Mouse (Mus musculus): Measurements from ENCODE around the gene Ror1. TPM values are rescaled to one million over a fixed set of nuclear protein-coding genes. Genes with fewer than 3 reads are reported as not detected.

The Ror1 gene
- polyA plus RNA-seq, 1 experiment from 2014 or later = 6.4 TPM

- no peak for ATAC-seq (ENCODE audit: insufficient read depth, low FRiP score)
- Histone ChIP-seq H3K27me3 (ENCODE audit: control insufficient read depth, insufficient read depth, low read length) (no peaks in the 10 kb centered on the region), H3K9ac (ENCODE audit: low read length) (no peak overlapping the region), H3K27ac (ENCODE audit: low read length) (no peak overlapping the region), H3K4me1 (ENCODE audit: control insufficient read depth, insufficient read depth, low read length) (peaks cover 3% of the 10 kb centered on the region; the same call in 1 of the 2 replicates), H3K4me2 (ENCODE audit: low read depth, low read length) (no peak overlapping the region), H3K36me3 (ENCODE audit: control insufficient read depth, insufficient read depth, low read length) (no peaks in the 10 kb centered on the region), H3K9me3 (replicated peaks; ENCODE audit: control insufficient read depth, low read length) (no peaks in the 10 kb centered on the region), H3K4me3 (replicated peaks; ENCODE audit: low read length) (no peak overlapping the region)
- WGBS = 79% methylated on average over 7 of the region's 7 CpGs
Observed at GRCm38 (mm10) chr4:100253831-100254230, 158.2 kb downstream of the Ror1 start.

GRCm38 (mm10) chr4:100258462-100258861 lies 162.9 kb downstream of the Ror1 start:
- no peak overlapping the region for H3K9ac ChIP-seq (ENCODE audit: low read length)
- H3K9me3 ChIP-seq (replicated peaks; ENCODE audit: control insufficient read depth, low read length) = no peaks in the 10 kb centered on the region
- H3K27ac ChIP-seq (ENCODE audit: low read length) = no peak overlapping the region
- no peaks in the 10 kb centered on the region for H3K4me1 ChIP-seq (ENCODE audit: control insufficient read depth, insufficient read depth, low read length)
- no peak overlapping the region for H3K4me3 ChIP-seq (replicated peaks; ENCODE audit: low read length)
- H3K27me3 ChIP-seq (ENCODE audit: control insufficient read depth, insufficient read depth, low read length) = no peaks in the 10 kb centered on the region
- H3K4me2 ChIP-seq (ENCODE audit: low read depth, low read length) = no peak overlapping the region
- 77% methylated on average over 5 of the region's 5 CpGs for WGBS
- H3K36me3 ChIP-seq (ENCODE audit: control insufficient read depth, insufficient read depth, low read length) = no peaks in the 10 kb centered on the region
- ATAC-seq (ENCODE audit: insufficient read depth, low FRiP score) = no peak

- WGBS = 91% methylated on average over 1 of the region's 1 CpGs
Observed at GRCm38 (mm10) chr4:100263917-100264316, 168.3 kb downstream of the Ror1 start.

GRCm38 (mm10) chr4:100271059-100271735 lies 175.6 kb downstream of the Ror1 start:
- H3K9ac ChIP-seq (ENCODE audit: low read length) = no peak overlapping the region

More at GRCm38 (mm10) chr4:100263917-100264316, 168.3 kb downstream of the Ror1 start:
- no peak for ATAC-seq (ENCODE audit: insufficient read depth, low FRiP score)
- H3K36me3 ChIP-seq (ENCODE audit: control insufficient read depth, insufficient read depth, low read length) = no peaks in the 10 kb centered on the region
- no peak overlapping the region for H3K4me3 ChIP-seq (replicated peaks; ENCODE audit: low read length)
- no peak overlapping the region for H3K27ac ChIP-seq (ENCODE audit: low read length)
- H3K9ac ChIP-seq (ENCODE audit: low read length) = no peak overlapping the region
- no peaks in the 10 kb centered on the region for H3K4me1 ChIP-seq (ENCODE audit: control insufficient read depth, insufficient read depth, low read length)
- no peak overlapping the region for H3K4me2 ChIP-seq (ENCODE audit: low read depth, low read length)
- no peaks in the 10 kb centered on the region for H3K9me3 ChIP-seq (replicated peaks; ENCODE audit: control insufficient read depth, low read length)
- H3K27me3 ChIP-seq (ENCODE audit: control insufficient read depth, insufficient read depth, low read length) = no peaks in the 10 kb centered on the region

GRCm38 (mm10) chr4:100271736-100272127 lies 176.1 kb downstream of the Ror1 start:
- no peak overlapping the region for H3K27ac ChIP-seq (ENCODE audit: low read length)
- H3K4me3 ChIP-seq (replicated peaks; ENCODE audit: low read length) = no peak overlapping the region
- H3K9ac ChIP-seq (ENCODE audit: low read length) = no peak overlapping the region
- H3K27me3 ChIP-seq (ENCODE audit: control insufficient read depth, insufficient read depth, low read length) = no peaks in the 10 kb centered on the region
- H3K4me1 ChIP-seq (ENCODE audit: control insufficient read depth, insufficient read depth, low read length) = peaks cover 7% of the 10 kb centered on the region; the same call in 1 of the 2 replicates
- no peaks in the 10 kb centered on the region for H3K9me3 ChIP-seq (replicated peaks; ENCODE audit: control insufficient read depth, low read length)
- no peak for ATAC-seq (ENCODE audit: insufficient read depth, low FRiP score)
- no peak overlapping the region for H3K4me2 ChIP-seq (ENCODE audit: low read depth, low read length)
- no peaks in the 10 kb centered on the region for H3K36me3 ChIP-seq (ENCODE audit: control insufficient read depth, insufficient read depth, low read length)
- 31% methylated on average over 6 of the region's 6 CpGs for WGBS

More at GRCm38 (mm10) chr4:100271059-100271735, 175.6 kb downstream of the Ror1 start:
- H3K4me2 ChIP-seq (ENCODE audit: low read depth, low read length) = no peak overlapping the region
- H3K4me3 ChIP-seq (replicated peaks; ENCODE audit: low read length) = no peak overlapping the region
- H3K4me1 ChIP-seq (ENCODE audit: control insufficient read depth, insufficient read depth, low read length) = peaks cover 7% of the 10 kb centered on the region; the same call in 1 of the 2 replicates
- no peaks in the 10 kb centered on the region for H3K27me3 ChIP-seq (ENCODE audit: control insufficient read depth, insufficient read depth, low read length)
- no peak for ATAC-seq (ENCODE audit: insufficient read depth, low FRiP score)
- no peak overlapping the region for H3K27ac ChIP-seq (ENCODE audit: low read length)
- WGBS = 48% methylated on average over 10 of the region's 10 CpGs
- H3K9me3 ChIP-seq (replicated peaks; ENCODE audit: control insufficient read depth, low read length) = no peaks in the 10 kb centered on the region
- no peaks in the 10 kb centered on the region for H3K36me3 ChIP-seq (ENCODE audit: control insufficient read depth, insufficient read depth, low read length)

- H3K4me2 ChIP-seq (ENCODE audit: low read depth, low read length) = no peak overlapping the region
- 92% methylated on average over 3 of the region's 3 CpGs for WGBS
- H3K27ac ChIP-seq (ENCODE audit: low read length) = no peak overlapping the region
- H3K9ac ChIP-seq (ENCODE audit: low read length) = no peak overlapping the region
- H3K4me3 ChIP-seq (replicated peaks; ENCODE audit: low read length) = no peak overlapping the region
- ATAC-seq (ENCODE audit: insufficient read depth, low FRiP score) = no peak
- peaks cover 7% of the 10 kb centered on the region; the same call in 1 of the 2 replicates for H3K4me1 ChIP-seq (ENCODE audit: control insufficient read depth, insufficient read depth, low read length)
- H3K9me3 ChIP-seq (replicated peaks; ENCODE audit: control insufficient read depth, low read length) = no peaks in the 10 kb centered on the region
- no peaks in the 10 kb centered on the region for H3K27me3 ChIP-seq (ENCODE audit: control insufficient read depth, insufficient read depth, low read length)
- H3K36me3 ChIP-seq (ENCODE audit: control insufficient read depth, insufficient read depth, low read length) = no peaks in the 10 kb centered on the region
Observed at GRCm38 (mm10) chr4:100273356-100273755, 177.8 kb downstream of the Ror1 start.

- no peaks in the 10 kb centered on the region for H3K9me3 ChIP-seq (replicated peaks; ENCODE audit: control insufficient read depth, low read length)
- H3K9ac ChIP-seq (ENCODE audit: low read length) = no peak overlapping the region
- no peak overlapping the region for H3K4me2 ChIP-seq (ENCODE audit: low read depth, low read length)
- no peak overlapping the region for H3K4me3 ChIP-seq (replicated peaks; ENCODE audit: low read length)
- 89% methylated on average over 4 of the region's 4 CpGs for WGBS
- ATAC-seq (ENCODE audit: insufficient read depth, low FRiP score) = no peak
- no peaks in the 10 kb centered on the region for H3K27me3 ChIP-seq (ENCODE audit: control insufficient read depth, insufficient read depth, low read length)
- H3K4me1 ChIP-seq (ENCODE audit: control insufficient read depth, insufficient read depth, low read length) = peaks cover 7% of the 10 kb centered on the region; the same call in 1 of the 2 replicates
- H3K36me3 ChIP-seq (ENCODE audit: control insufficient read depth, insufficient read depth, low read length) = no peaks in the 10 kb centered on the region
- no peak overlapping the region for H3K27ac ChIP-seq (ENCODE audit: low read length)
Observed at GRCm38 (mm10) chr4:100273807-100274480, 178.4 kb downstream of the Ror1 start.

GRCm38 (mm10) chr4:100276482-100276881 lies 180.9 kb downstream of the Ror1 start:
- H3K36me3 ChIP-seq (ENCODE audit: control insufficient read depth, insufficient read depth, low read length) = no peaks in the 10 kb centered on the region
- no peak overlapping the region for H3K9ac ChIP-seq (ENCODE audit: low read length)
- 62% methylated on average over 7 of the region's 7 CpGs for WGBS
- no peak overlapping the region for H3K27ac ChIP-seq (ENCODE audit: low read length)
- ATAC-seq (ENCODE audit: insufficient read depth, low FRiP score) = no peak
- H3K4me2 ChIP-seq (ENCODE audit: low read depth, low read length) = no peak overlapping the region
- H3K4me1 ChIP-seq (ENCODE audit: control insufficient read depth, insufficient read depth, low read length) = peaks cover 3% of the 10 kb centered on the region; the same call in 1 of the 2 replicates
- H3K4me3 ChIP-seq (replicated peaks; ENCODE audit: low read length) = no peak overlapping the region
- H3K27me3 ChIP-seq (ENCODE audit: control insufficient read depth, insufficient read depth, low read length) = no peaks in the 10 kb centered on the region
- H3K9me3 ChIP-seq (replicated peaks; ENCODE audit: control insufficient read depth, low read length) = no peaks in the 10 kb centered on the region

- WGBS = 84% methylated on average over 1 of the region's 1 CpGs
- Histone ChIP-seq H3K9ac (ENCODE audit: low read length) (no peak overlapping the region), H3K9me3 (replicated peaks; ENCODE audit: control insufficient read depth, low read length) (no peaks in the 10 kb centered on the region), H3K4me3 (replicated peaks; ENCODE audit: low read length) (no peak overlapping the region), H3K4me2 (ENCODE audit: low read depth, low read length) (no peak overlapping the region), H3K27ac (ENCODE audit: low read length) (no peak overlapping the region), H3K27me3 (ENCODE audit: control insufficient read depth, insufficient read depth, low read length) (no peaks in the 10 kb centered on the region), H3K36me3 (ENCODE audit: control insufficient read depth, insufficient read depth, low read length) (no peaks in the 10 kb centered on the region), H3K4me1 (ENCODE audit: control insufficient read depth, insufficient read depth, low read length) (no peaks in the 10 kb centered on the region)
- ATAC-seq (ENCODE audit: insufficient read depth, low FRiP score) = no peak
Observed at GRCm38 (mm10) chr4:100276970-100277369, 181.4 kb downstream of the Ror1 start.

Data from stomach, embryonic 16.5 days (tissue).